Mouse (Mus musculus): ENCODE results near the gene Aspn. TPM values are rescaled to one million over a fixed set of nuclear protein-coding genes. Genes with fewer than 3 reads are reported as not detected.
A peak's percentile ranks its signal among the peaks of the same experiment; 100 is the strongest.

Gene Aspn
- polyA plus RNA-seq, 1 experiment from 2014 or later: 45.9 TPM

- no peak overlapping the region for H3K4me2 ChIP-seq (replicated peaks; ENCODE audit: low read depth)
- no peaks in the 10 kb centered on the region for H3K27me3 ChIP-seq (replicated peaks; ENCODE audit: control insufficient read depth, insufficient read depth, low read length)
- no peak for TF ChIP-seq CTCF (IDR thresholded peaks at IDR 0.05; ENCODE audit: low read depth)
- no peaks in the 10 kb centered on the region for H3K36me3 ChIP-seq (ENCODE audit: control insufficient read depth, insufficient read depth)
- no peak overlapping the region for H3K27ac ChIP-seq (ENCODE audit: low read depth, low read length)
- no peak overlapping the region for H3K4me3 ChIP-seq (ENCODE audit: low read depth, low read length)
- no peaks in the 10 kb centered on the region for H3K4me1 ChIP-seq (replicated peaks; ENCODE audit: control insufficient read depth, insufficient read depth, low read length)
- no peak overlapping the region for H3K9ac ChIP-seq (ENCODE audit: low read depth, low read length)
- ATAC-seq: no peak
- H3K9me3 ChIP-seq (ENCODE audit: control insufficient read depth): no peaks in the 10 kb centered on the region
These were observed 59.4 kb downstream of the Aspn start for GRCm38 (mm10) chr13:49603603-49604002.

GRCm38 (mm10) chr13:49607714-49608113, 63.5 kb downstream of the Aspn start, which contains the start of gene Ogn:
TSS of gene Ogn (plus strand) at chr13:49608046.
- Histone ChIP-seq H3K4me3 (ENCODE audit: low read depth, low read length) (peak within 1 kb of the TSS; percentile 17; the same call in 1 of the 2 replicates), H3K36me3 (ENCODE audit: control insufficient read depth, insufficient read depth) (no peaks in the 10 kb centered on the region), H3K9me3 (ENCODE audit: control insufficient read depth) (no peaks in the 10 kb centered on the region), H3K4me2 (replicated peaks; ENCODE audit: low read depth) (peak within 1 kb of the TSS; percentile 7), H3K27ac (ENCODE audit: low read depth, low read length) (no peak within 1 kb of the TSS), H3K4me1 (replicated peaks; ENCODE audit: control insufficient read depth, insufficient read depth, low read length) (no peaks in the 10 kb centered on the region), H3K9ac (ENCODE audit: low read depth, low read length) (no peak within 1 kb of the TSS), H3K27me3 (replicated peaks; ENCODE audit: control insufficient read depth, insufficient read depth, low read length) (no peaks in the 10 kb centered on the region)
- no peak for ATAC-seq
- WGBS: 58% methylated on average over 4 of the region's 4 CpGs
- no peak for TF ChIP-seq CTCF (IDR thresholded peaks at IDR 0.05; ENCODE audit: low read depth)

GRCm38 (mm10) chr13:49608589-49609322, 64.5 kb downstream of the Aspn start:
- H3K9ac ChIP-seq (ENCODE audit: low read depth, low read length): no peak overlapping the region
- H3K27ac ChIP-seq (ENCODE audit: low read depth, low read length): no peak overlapping the region
- no peak for ATAC-seq
- H3K4me2 ChIP-seq (replicated peaks; ENCODE audit: low read depth): peak overlapping the region; percentile 7
- H3K36me3 ChIP-seq (ENCODE audit: control insufficient read depth, insufficient read depth): no peaks in the 10 kb centered on the region
- no peaks in the 10 kb centered on the region for H3K27me3 ChIP-seq (replicated peaks; ENCODE audit: control insufficient read depth, insufficient read depth, low read length)
- H3K4me1 ChIP-seq (replicated peaks; ENCODE audit: control insufficient read depth, insufficient read depth, low read length): no peaks in the 10 kb centered on the region
- peak overlapping the region; percentile 17; the same call in 1 of the 2 replicates for H3K4me3 ChIP-seq (ENCODE audit: low read depth, low read length)
- 59% methylated on average over 4 of the region's 4 CpGs for WGBS
- H3K9me3 ChIP-seq (ENCODE audit: control insufficient read depth): no peaks in the 10 kb centered on the region
- no peak for TF ChIP-seq CTCF (IDR thresholded peaks at IDR 0.05; ENCODE audit: low read depth)

GRCm38 (mm10) chr13:49617021-49617420, 72.8 kb downstream of the Aspn start:
- 87% methylated on average over 3 of the region's 3 CpGs for WGBS
- H3K36me3 ChIP-seq (ENCODE audit: control insufficient read depth, insufficient read depth): no peaks in the 10 kb centered on the region

More at GRCm38 (mm10) chr13:49617021-49617420, 72.8 kb downstream of the Aspn start:
- no peak overlapping the region for H3K9ac ChIP-seq (ENCODE audit: low read depth, low read length)
- no peak overlapping the region for H3K27ac ChIP-seq (ENCODE audit: low read depth, low read length)
- ATAC-seq: no peak
- H3K9me3 ChIP-seq (ENCODE audit: control insufficient read depth): no peaks in the 10 kb centered on the region
- H3K4me2 ChIP-seq (replicated peaks; ENCODE audit: low read depth): no peak overlapping the region
- H3K27me3 ChIP-seq (replicated peaks; ENCODE audit: control insufficient read depth, insufficient read depth, low read length): no peaks in the 10 kb centered on the region
- no peak overlapping the region for H3K4me3 ChIP-seq (ENCODE audit: low read depth, low read length)
- no peaks in the 10 kb centered on the region for H3K4me1 ChIP-seq (replicated peaks; ENCODE audit: control insufficient read depth, insufficient read depth, low read length)
- TF ChIP-seq CTCF (IDR thresholded peaks at IDR 0.05; ENCODE audit: low read depth): no peak

Other genes with a start within 250 kb of the Aspn start
- gene Fgd3, start 224.1 kb upstream of the Aspn start, polyA plus RNA-seq (2015; fragmentation: Nextera tagmentation; extraction: Ambion mirVana): 0.60 and 0.61 TPM in 2 replicates
- gene Bicd2, start 202.9 kb upstream of the Aspn start, polyA plus RNA-seq (2015; fragmentation: Nextera tagmentation; extraction: Ambion mirVana): 8.9 and 9.3 TPM in 2 replicates
- 10.4 and 11.5 TPM in 2 replicates for gene Ippk, start 123.2 kb upstream of the Aspn start, polyA plus RNA-seq (2015; fragmentation: Nextera tagmentation; extraction: Ambion mirVana)
- 0.55 and 0.57 TPM in 2 replicates for gene Tes3-ps, start 51.1 kb upstream of the Aspn start, polyA plus RNA-seq (2015; fragmentation: Nextera tagmentation; extraction: Ambion mirVana)
- 1.1 and 1.7 TPM in 2 replicates for gene Ecm2, start 39.6 kb upstream of the Aspn start, polyA plus RNA-seq (2015; fragmentation: Nextera tagmentation; extraction: Ambion mirVana)
- 0.22 and 0.33 TPM in 2 replicates for gene Omd, start 38.0 kb downstream of the Aspn start, polyA plus RNA-seq (2015; fragmentation: Nextera tagmentation; extraction: Ambion mirVana)
- 68.3 and 70.6 TPM in 2 replicates for gene Ogn, start 63.6 kb downstream of the Aspn start, polyA plus RNA-seq (2015; fragmentation: Nextera tagmentation; extraction: Ambion mirVana)
- gene Cenpp, start 108.3 kb downstream of the Aspn start, polyA plus RNA-seq (2015; fragmentation: Nextera tagmentation; extraction: Ambion mirVana): 10.4 and 12.1 TPM in 2 replicates
- gene Nol8, start 108.6 kb downstream of the Aspn start, polyA plus RNA-seq (2015; fragmentation: Nextera tagmentation; extraction: Ambion mirVana): 9.7 and 12.7 TPM in 2 replicates
- gene Iars, start 137.7 kb downstream of the Aspn start, polyA plus RNA-seq (2015; fragmentation: Nextera tagmentation; extraction: Ambion mirVana): 13.7 and 16.1 TPM in 2 replicates

All from intestine, postnatal 0 days (tissue).